Mouse (Mus musculus) cerebellum, postnatal 14 days (tissue): ENCODE measurements around the gene Krtap29-1.

Experiments
- DNase-seq, 2 experiments: peaks; one replicate each; pipeline ENCODE4 v3.0.0; 2021; ENCODE audit warnings: mixed read lengths in 2 of 2

Krtap29-1 gene

DNA sequence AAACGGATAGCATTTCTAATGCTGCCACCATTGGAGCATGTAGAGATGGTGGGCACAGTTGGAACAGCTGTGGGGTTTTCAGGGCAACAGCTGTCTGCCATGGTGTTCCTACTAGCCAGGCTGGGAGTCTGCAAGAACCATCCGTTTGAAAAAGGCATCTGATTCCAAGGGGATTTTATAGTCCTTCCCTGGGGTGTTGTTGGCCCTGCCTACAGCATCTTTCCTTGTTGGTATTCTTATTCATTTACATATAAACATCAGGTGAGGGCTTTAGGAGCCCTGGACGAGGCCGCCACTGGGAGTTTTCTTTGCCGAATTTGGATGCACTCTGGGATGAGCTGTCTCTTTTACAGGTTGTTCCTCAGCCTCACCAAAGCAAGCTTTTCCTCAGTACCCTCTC lies at the start of gene Krtap29-1:
Krtap29-1 (minus strand) TSS at position 101 of the 400 bp plus-strand sequence.
- no peak for DNase-seq

DNA sequence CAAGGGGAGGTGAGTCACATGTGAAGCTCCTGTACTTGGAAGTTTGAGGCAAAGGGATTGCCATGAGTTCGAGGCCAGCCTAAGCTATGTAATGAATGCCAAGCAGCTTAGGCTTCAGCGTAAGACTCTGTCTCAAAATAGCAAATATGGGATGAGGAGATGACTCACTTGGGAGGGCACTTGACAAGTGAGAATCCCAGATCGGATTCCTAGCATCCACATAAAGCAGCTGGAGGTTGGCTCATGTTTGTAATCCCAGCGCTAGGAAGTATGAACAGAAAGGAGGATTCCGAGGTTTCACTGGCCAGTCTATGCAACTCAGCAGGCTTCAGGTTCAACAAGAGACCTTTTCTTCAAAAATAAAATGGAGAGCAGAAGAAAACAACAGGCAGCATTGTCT lies 42.6 kb upstream of the Krtap29-1 start:
- no peak for DNase-seq

DNA sequence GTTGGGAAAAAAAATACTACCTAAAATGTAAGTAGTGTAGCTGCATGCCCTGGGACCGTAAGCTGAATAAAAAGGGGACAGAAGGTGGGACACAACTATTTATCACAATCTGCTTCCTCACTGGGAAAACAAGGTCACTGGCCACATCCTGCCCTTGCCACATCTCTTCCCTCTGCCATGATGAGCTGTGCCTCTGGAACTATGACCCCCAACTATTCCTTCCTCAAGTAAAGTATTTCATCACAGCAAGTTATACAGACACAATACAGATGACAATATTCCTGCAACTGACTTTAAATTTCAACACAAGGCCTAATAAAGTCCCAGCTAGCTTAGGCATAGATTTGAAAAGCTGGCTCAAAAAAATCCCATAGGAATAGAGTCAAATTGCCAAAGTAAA lies 40.6 kb upstream of the Krtap29-1 start:
- DNase-seq: no peak

DNA sequence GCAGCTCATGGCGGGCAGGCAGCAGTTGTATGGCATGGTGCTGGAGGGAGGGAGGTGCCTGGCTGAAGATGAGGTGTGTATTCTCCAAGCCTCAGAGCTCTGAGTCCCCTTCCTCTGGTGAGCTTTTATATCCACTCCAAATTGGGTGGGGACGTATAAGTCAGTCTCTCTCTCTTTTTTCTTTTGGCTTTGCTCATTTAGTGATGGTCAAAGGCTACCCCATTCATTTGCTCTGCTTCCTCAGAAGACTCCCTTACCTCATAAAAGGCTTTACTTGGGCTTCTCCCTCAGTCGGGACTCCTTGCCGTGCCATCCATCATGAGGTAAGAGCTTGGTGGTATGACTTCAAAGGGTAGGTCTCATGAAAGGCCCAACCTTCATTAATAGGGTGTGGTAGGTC lies 37.3 kb upstream of the Krtap29-1 start, which contains the start of gene Krt33a:
Krt33a (minus strand) TSS at position 101 of the 400 bp plus-strand sequence.
- no peak for DNase-seq

DNA sequence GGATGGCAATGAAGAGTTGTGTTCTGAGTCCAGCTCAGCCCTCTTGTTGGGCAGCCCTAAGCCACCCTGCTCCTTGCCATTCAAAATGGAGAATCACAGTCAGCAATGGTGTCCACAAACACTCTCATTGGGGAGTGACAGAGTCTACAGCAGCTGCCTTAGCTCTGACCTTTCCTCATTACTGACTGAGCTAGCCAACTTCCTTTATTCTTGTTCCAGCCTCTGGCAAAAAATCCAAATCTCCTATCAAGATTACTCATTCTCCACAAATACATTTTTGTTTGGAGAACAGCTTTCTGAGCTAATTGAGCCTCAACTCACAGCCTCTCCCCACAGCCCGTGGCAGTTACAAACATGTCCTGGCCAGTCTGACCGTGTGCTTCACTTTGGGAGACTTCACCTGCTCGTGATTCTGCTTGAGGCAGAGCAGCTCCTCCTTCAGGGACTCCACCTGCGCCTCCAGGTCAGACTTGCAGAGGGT lies 34.9 kb upstream of the Krtap29-1 start:
- no peak for DNase-seq

DNA sequence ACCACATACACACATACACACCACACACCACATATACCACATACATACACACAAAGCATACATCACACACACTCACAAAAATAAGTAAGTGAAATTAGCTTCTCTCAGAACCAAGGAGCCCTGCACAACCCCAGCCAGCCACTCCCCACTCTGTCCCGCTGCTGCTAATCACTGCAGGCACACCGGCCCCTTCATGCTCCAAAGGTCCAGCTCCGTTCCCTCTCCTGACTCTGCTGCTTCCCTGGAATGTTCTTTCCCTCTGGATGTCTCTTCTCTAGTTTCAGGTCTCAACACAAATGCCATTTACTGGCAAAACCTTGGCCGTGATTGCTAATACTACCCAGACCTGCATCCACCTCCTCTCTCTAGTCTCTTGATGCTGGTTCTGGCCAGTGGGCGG lies 31.8 kb upstream of the Krtap29-1 start:
- DNase-seq: no peak

DNA sequence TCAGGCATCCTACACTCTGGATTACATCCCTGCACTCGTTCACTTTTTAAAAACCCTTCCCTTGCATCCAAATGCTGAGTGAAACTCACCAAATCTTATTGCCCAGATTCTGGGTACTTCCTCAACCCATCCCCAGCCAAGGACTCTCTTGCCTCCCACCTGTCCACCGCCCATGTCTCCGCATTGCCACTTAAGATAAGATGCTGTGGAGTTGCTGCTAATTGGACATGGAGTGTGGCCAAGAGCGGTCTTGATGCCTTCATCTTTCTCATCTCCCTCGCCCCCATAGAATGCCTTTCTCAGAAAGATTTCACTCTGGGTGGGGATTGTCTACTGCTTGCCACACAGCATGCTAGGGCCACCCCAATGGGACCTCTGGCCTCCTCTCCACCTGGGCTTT lies 29.5 kb upstream of the Krtap29-1 start:
- no peak for DNase-seq

DNA sequence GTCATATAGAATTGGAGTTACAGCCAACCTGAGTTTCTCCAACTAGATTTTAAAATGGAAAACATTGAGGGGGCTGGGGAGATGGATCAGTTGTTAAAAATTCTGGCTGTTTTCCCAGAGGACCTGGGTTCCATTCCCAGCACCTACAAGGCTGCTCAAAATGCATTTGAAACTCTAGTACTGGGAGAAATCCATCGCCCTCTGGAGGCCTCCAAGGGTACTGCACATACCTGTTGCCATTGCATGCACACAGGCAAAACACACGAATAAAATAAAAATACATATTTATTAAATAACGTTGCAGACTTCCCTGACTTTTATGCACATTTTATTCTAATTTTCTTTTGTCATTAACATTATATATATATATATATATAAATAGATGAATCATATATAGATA lies 27.8 kb upstream of the Krtap29-1 start:
- peak in 1 of 2 experiments; percentile 47 for DNase-seq

DNA sequence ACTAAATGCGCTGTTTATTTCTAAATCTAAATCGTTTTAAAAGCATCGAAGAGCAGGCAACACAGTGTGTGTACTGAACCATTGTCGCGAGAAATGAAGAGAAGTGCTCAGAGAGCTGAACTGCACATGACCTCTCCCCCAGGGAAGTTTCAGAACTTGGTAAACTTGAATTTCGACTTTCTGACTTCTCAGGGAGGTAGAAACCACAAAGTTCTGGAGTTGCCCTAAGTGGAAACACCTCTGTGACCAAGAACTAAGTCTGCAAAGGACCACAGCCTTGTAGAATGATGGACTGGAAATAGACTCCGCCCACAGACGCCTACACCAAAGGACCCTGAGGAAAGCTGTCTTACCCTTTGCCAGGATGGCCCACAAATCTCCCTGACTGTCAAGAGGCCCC lies 27.1 kb upstream of the Krtap29-1 start:
- no peak for DNase-seq

DNA sequence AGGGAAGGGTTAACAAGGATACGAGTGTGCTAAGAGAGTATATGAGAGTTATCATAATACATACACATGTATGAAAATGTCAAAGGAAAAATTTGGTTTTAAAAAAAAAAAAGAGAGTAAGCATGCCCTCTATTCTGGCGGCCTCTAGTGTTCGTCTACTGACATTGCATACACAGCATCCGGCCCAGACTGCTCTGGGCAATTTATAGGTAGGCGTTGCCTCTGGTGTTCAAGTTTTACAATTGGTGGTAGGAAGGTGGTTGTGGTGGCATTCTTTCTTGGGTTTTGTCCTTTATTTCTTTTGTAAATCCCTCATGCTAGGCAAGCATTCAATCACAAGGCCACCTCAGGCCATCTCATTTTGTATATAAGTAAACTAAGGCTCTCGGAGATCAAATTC lies 26.0 kb upstream of the Krtap29-1 start:
- DNase-seq: peak; percentile 72 to 78

DNA sequence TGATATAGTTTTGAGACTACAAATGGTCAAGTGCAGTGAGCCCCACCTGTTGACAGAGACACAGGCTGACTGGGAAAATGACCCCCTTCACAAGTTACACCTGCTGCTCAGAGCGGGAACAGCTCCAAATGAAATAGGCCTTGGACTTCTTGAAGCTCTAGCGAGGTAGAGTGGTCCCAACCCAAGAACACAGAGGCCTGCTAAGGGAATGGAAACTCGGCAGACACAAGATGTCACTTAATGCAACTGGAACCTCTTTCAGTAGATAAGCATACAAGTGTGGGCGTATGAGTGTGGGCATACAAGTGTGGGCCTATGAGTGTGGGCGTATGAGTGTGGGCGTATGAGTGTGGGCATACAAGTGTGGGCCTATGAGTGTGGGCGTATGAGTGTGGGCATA lies 20.2 kb upstream of the Krtap29-1 start:
- no peak for DNase-seq

DNA sequence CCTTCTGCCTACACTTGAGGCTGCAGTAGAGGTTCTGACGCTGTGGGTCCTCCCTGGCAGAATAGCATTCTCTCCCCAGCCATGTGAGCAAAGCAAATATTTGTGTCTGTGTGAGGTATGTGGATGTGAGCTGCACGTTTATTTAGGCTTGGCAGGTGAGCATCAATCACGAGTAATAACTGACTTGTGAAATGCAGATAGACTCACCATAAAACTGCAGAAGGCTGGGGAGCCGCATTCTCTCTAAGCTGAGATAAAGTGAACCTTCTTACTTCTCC lies 15.5 kb upstream of the Krtap29-1 start:
- no peak for DNase-seq

DNA sequence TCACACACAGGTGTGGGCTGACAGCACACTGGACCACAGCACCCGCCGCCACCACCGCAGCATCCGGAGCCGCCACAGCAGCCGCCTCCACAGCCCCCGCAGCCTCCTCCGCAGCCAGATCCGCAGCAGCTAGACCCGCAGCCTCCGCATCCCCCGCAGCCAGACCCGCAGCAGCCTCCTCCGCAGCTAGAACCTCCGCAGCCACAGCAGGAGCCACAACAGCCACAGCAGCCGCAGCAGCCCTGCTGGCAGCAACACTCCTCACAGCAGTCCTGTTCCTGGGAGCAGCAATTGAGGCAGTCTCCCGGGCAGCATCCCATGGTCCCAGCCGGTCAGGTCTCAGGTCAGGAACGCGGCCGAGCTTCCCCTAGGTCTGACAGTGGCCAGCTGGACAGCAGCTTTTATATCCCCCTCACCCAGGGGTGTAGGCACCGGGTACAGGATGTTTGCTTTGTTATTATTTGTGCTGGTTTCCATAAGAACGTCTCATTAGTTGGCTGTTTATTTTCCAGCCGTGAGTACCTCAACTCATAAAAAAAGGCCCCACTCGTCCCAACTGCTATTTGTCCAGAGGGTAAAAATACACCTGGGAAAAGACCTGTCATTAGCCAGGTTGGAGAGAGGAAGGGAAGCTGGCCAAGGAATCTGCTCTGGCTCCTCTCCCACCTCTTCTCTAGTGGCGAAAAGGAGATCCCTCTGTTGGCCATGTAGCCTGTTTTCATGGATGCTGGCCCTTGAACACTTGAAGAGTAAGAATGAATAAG lies 14.9 kb upstream of the Krtap29-1 start, which contains the start of gene Krtap17-1:
Krtap17-1 (minus strand) TSS at position 375 of the 764 bp plus-strand sequence.
- peak; percentile 30 to 54 for DNase-seq

DNA sequence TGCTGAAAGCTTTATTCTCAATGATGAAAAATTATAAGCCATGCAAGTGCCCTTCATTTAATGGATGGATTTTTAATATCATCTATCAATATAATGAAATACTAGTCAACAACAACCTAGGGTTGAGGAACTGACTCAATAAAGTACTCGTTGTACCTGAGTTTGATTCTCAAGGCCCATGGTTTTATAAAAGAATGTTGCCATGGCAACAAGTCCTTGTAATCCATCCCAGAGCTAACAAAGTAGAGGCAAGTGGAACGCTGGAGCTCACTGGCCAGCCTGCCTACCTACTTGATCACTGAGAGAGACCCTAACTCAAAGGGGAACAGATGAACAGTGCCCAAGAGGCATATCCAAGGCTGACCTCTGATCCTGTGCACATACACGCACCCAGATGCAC lies 11.7 kb upstream of the Krtap29-1 start:
- DNase-seq: no peak

DNA sequence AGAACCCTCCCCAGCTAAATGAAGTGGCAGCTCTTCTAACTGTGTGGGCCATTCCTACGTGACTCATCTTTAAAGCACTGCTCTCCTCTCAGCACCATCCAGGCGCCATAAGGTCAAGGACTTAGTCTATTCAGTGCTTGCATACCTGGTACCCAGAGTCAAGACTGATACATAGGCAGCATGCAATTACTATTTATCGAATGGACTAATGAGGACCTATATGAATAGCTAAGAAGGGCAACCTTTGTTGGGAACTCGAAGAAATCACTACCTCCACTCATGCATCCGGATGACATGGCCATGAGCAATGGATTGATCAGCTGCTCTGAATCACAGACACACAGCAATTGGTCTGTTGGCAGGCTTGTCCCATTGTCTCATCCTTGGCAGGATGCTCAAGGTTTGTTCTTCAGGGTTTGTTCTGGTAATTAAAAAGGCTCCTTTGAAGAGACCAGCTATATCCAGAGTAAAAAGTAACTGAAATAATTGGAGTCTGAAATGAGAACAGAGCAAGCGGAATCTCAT lies 11.1 kb upstream of the Krtap29-1 start:
- DNase-seq: no peak

DNA sequence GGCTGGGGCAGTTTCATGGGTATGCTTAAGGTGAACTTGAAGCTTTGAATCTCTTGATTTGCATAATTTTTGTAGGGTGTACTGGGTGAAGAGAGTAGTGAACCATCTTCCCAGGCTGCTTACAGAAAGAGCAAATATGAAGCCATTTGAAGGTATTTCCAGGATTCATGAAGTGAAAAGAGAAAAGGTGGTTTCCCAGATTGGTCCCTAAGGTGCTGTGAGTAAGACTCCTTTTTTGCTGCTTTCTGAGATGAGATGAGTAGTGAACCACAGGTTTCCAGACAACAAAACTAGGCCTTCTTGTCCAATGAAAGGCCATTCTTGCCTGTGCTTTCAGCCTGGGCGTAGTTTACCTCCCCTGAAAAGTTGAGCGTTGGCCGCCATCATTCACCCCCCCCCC lies 9.7 kb upstream of the Krtap29-1 start:
- DNase-seq: no peak

DNA sequence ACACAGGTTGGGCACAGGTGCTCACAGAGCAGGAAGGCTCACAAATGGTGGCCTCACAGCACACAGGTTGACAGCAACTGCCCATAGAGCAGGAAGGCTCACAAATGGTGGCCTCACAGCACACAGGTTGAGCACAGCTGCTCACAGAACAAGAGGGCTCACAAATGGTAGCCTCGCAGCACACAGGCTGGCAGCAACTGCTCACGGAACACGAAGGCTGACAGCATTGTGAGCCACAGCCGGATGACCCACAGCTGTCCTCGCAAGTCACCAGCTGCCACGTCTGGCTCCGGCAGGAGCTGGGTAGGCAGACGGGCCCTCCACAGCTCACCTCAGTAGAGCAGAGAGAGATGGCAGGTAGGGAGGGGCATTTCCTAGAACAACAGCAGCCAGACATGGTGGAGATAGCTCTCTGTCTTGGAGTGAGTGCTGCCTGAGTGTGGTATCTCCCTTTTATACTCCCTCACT lies 7.4 kb upstream of the Krtap29-1 start, which contains the start of gene Krtap16-1:
Krtap16-1 (minus strand) TSS at position 418 of the 468 bp plus-strand sequence.
- DNase-seq: no peak

DNA sequence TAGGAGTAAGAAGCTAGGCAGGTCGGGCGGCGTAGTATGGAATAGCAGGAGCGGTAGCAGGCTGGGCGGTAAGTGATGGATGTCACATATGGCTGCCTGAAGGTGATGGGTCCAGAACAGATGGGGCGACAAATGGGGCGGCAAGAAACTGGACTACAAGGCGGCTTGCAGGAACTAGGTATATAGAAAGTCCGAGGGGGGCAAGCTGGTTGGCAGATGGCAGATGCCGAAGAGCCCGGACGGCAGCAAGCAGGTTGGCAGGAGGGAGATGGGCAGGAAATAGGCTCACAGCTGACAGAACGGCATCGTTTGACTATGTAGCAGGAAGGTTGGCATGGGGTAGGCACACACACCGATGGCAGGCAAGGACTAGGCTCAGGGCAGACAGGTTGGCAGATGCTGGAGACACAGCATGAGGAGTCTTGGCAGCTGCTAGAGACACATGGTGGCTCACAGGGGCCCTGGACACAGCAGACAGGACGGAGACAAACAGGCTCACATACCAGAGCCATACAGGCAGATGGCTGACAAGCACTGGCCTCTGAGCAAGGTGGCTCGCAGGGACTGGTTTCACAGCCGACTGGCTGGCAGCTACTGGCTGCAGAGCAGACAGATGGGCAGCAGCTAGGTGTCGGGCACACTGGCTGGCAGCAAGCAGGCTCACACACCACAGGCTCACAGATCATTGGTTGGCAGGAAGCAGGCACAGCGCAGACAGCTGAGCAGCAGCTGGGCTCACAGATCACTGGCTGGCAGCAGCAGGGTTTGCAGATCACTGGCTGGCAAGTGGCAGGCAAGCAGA lies 6.6 kb upstream of the Krtap29-1 start:
- DNase-seq: peak; percentile 86 to 87

DNA sequence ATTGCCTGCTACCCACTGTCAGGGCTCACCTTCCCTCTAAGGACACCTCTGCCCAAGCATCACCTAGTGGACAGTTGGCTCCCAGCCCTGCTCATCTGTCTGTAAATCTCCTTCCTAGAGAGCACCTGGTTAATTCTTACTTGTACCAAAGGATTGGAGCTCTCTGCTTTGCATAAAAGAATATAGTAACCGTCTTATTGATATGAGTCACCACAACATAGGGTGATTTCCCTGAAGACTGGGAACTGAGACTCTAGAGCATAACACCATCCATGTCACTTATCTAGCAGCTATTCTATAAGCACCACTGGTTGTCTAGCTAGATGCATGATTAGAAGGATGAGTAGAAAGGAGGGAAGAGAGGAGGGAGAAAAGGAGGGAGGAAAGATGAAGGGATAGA lies 4.6 kb upstream of the Krtap29-1 start:
- DNase-seq: no peak

DNA sequence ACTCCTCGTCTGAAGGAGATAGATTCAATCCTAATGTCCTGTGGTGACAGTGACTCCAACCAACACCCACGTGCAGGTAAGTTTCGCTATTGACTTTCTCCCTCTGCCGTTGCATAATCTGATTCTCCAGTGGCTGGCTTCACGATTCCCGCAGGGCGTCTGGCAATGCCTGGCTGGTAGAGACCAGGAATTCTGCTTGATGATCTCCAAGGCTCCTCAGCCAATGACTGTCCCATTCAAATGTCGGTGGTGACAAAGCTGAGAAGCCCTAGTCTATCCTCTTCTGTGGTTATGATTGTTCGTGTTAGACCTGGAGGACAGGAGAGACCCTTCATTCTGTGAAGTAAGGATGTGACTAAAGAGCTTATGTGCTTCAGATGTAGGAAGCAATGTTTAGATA lies 3.9 kb upstream of the Krtap29-1 start:
- no peak for DNase-seq

DNA sequence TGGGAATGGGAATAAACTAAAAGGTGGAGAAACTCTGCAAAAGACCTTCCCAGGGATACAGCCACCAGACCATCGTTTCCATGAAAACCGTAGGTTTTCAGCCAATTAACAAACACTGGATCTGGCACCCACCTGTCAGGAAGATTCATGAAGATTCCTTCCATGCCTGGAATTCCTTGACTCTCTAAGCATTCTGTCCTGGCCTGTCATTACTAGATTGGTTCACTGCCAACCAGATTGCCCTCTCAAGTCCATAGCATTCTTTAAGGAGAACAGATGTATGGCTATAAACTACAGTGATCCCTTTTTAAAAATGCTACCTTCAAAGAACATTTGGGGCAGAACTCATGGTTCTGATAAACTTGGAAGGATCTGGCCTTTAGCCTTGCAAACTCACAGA lies 12.9 kb downstream of the Krtap29-1 start:
- DNase-seq: no peak

DNA sequence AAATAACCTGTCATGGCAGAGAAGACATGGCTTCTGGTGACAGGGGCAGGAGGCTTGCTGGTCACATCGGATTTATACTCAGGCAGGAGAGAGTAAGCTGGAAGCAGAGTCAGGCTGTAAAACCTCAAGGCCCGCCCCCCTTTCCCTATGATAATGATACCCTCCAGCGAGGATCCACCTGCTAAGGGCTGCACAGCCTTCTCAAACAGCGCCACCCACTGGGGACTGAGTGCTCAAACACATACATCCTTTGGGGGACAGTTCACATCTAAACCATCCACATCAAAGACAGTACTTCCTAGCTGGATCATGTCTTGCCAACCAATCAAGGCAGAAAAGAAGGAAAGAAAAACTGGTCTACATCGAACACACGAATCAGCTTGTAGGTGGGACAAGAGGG lies 14.6 kb downstream of the Krtap29-1 start:
- peak in 1 of 2 experiments; percentile 28 for DNase-seq

DNA sequence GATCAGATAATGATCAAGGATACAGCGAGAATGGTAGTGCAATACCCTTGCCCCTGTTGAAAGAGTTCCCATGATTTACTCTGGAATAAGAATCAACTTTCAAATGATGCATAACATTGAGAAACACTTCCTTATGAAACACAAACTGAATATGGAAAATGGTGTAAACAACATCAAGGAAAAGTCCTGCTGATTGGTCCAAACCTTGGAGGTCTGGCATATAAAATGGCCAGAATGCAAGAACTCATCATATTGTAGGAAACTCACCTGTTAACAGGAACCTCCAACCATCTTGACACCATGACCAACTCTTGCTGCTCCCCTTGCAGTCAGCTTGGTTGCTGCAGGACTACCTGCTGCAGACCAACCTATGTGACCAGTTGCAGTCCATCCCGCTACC lies 30.7 kb downstream of the Krtap29-1 start, which contains the start of gene Krtap9-5:
Krtap9-5 (plus strand) TSS at position 301 of the 400 bp plus-strand sequence.
- DNase-seq: no peak
